Mouse (Mus musculus) megakaryocyte, adult 5-6 weeks (primary cell): ENCODE measurements at regions not wholly inside any gene's neighbourhood (a gene's known extent, or its start where the extent isn't known, plus 50 kb on each side); places are given as distances from the start of the nearest gene placed in this dataset.

ENCODE experiments used
- ATAC-seq: 2 replicates; pipeline ENCODE4 v1.8.0; 2016; ENCODE audit warnings: mild to moderate bottlenecking, inconsistent platforms; ENCODE audit not compliant: poor library complexity, severe bottlenecking

GRCm38 (mm10) chr19:14390914-14391313 lies 206.9 kb downstream of the Tle4 start:
- no peak for ATAC-seq
